Mouse (Mus musculus): Measurements from ENCODE around the gene 4930503B20Rik. TPM values are rescaled to one million over a fixed set of nuclear protein-coding genes. Genes with fewer than 3 reads are reported as not detected.

The 4930503B20Rik gene
- polyA plus RNA-seq, 1 experiment from 2014 or later: not detected

DNA sequence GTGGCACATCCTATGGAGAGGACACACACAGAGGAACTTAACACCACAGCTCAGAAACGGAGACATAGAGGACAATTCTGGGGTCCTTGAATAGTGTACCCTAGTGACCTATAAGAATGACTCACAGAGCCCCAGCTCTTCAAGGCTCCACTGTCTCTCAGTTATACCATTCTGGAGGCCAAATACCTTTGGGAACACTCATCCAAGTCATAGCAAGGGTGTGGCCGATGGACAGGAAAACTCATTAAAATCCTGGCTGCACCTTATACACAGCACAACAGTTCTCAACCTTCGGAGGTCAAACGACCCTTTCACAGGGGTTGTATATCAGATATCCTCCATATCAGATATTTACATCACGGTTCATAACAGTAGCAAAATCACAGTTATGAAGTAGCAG, 18.6 kb downstream of the 4930503B20Rik start:
- no peaks in the 10 kb centered on the region for H3K4me1 ChIP-seq (ENCODE audit: control insufficient read depth, insufficient read depth, low read length)
- no peak overlapping the region for H3K4me3 ChIP-seq (ENCODE audit: low read depth, low read length)
- no peak overlapping the region for H3K9ac ChIP-seq (ENCODE audit: low read length)
- WGBS: 89% methylated on average over 5 of the region's 5 CpGs
- H3K36me3 ChIP-seq (ENCODE audit: control insufficient read depth, insufficient read depth, low read length): no peaks in the 10 kb centered on the region
- no peaks in the 10 kb centered on the region for H3K9me3 ChIP-seq (ENCODE audit: control insufficient read depth, low read length)
- ATAC-seq (ENCODE audit: insufficient read depth, low FRiP score, low TSS enrichment) (no peak), DNase-seq (ENCODE audit: low spot score) (no peak)
- H3K27ac ChIP-seq (ENCODE audit: low read depth, low read length): no peak overlapping the region
- no peaks in the 10 kb centered on the region for H3K27me3 ChIP-seq (ENCODE audit: control insufficient read depth, insufficient read depth, low read length)
- H3K4me2 ChIP-seq (ENCODE audit: low read depth): no peak overlapping the region

DNA sequence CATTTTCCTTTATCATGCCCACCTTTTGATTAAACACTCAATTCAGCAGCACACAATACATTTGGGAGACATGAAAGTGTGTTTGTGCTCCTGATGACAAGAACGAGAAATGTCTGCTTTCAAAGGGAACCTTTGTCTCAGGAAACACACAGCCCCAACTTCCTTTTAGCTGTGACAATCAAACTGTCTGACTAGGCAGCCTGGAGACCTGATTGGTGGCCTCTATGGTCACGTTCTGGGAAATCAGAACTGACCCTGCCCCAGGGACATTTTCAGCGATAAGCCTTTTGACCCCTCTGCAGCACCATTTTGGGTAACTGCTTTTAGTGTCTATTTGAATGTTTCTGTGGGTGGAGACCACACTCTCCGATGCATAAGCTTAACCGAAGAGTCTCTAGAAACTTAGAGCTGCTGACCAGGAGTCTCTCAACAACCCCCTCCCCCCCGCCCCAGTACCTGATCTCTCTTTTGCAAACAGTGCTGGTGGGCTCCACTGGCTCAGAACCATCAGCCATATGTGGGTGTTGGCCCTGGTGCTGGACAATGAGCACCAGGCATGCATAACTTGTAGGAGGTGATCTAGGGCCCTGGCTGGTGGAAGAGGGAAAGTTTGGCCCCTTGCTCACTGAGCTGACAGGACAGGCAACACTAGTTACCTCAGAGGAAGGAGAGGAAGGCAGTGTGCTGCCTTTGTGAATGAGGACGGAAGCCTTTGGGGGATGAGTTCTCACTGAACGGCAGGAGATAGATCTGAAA, 22.7 kb downstream of the 4930503B20Rik start:
- WGBS: 82% methylated on average over 8 of the region's 8 CpGs
- H3K4me1 ChIP-seq (ENCODE audit: control insufficient read depth, insufficient read depth, low read length): no peaks in the 10 kb centered on the region
- H3K36me3 ChIP-seq (ENCODE audit: control insufficient read depth, insufficient read depth, low read length): no peaks in the 10 kb centered on the region
- H3K9me3 ChIP-seq (ENCODE audit: control insufficient read depth, low read length): no peaks in the 10 kb centered on the region
- H3K27me3 ChIP-seq (ENCODE audit: control insufficient read depth, insufficient read depth, low read length): no peaks in the 10 kb centered on the region
- ATAC-seq (ENCODE audit: insufficient read depth, low FRiP score, low TSS enrichment) (no peak), DNase-seq (ENCODE audit: low spot score) (no peak)
- no peak overlapping the region for H3K27ac ChIP-seq (ENCODE audit: low read depth, low read length)
- no peak overlapping the region for H3K9ac ChIP-seq (ENCODE audit: low read length)
- H3K4me2 ChIP-seq (ENCODE audit: low read depth): no peak overlapping the region
- H3K4me3 ChIP-seq (ENCODE audit: low read depth, low read length): no peak overlapping the region

DNA sequence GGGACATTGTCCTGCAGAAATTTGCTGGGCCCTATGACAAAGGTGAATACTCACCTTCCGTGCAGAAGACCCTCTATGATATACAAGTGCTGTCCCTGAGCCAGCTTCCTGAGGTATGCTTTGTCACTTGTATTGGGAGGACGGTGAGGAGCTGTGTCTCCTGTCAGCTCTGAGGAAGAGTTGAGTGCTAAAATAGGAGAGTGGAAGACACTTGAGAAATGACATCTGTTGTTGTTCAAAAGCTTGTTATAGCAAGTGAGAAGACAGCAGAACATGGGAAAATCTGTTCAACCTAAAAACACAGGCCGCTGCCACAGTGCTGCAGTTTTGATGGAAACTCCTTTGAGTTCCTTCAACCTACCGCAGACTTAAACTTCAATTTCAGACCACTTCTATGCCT, 25.4 kb downstream of the 4930503B20Rik start:
- ATAC-seq (ENCODE audit: insufficient read depth, low FRiP score, low TSS enrichment) (no peak), DNase-seq (ENCODE audit: low spot score) (no peak)
- Histone ChIP-seq H3K27me3 (ENCODE audit: control insufficient read depth, insufficient read depth, low read length) (no peaks in the 10 kb centered on the region), H3K27ac (ENCODE audit: low read depth, low read length) (no peak overlapping the region), H3K9me3 (ENCODE audit: control insufficient read depth, low read length) (no peaks in the 10 kb centered on the region), H3K4me3 (ENCODE audit: low read depth, low read length) (no peak overlapping the region), H3K4me1 (ENCODE audit: control insufficient read depth, insufficient read depth, low read length) (no peaks in the 10 kb centered on the region), H3K36me3 (ENCODE audit: control insufficient read depth, insufficient read depth, low read length) (no peaks in the 10 kb centered on the region), H3K9ac (ENCODE audit: low read length) (no peak overlapping the region), H3K4me2 (ENCODE audit: low read depth) (no peak overlapping the region)
- 93% methylated on average over 4 of the region's 4 CpGs for WGBS

DNA sequence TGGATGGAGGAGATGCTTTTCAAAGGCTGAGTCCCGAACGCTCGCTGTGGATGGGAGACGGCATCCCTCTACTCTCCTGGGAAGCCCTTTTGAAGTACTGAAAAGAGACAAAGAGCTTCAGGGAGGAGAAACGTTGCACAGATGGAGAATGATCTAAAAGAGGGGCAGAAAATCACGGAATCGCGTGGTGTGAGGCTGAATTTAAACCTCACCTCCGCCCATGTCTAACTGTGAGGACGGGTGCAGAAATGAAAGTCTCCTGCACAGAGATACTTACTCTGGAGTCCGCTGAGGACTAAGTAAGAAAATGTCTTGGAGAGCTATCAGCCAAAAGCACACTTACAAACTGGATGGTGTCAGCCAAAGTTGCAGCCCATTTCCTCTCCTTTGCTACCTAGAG, 29.2 kb downstream of the 4930503B20Rik start:
- Histone ChIP-seq H3K4me2 (ENCODE audit: low read depth) (no peak overlapping the region), H3K27ac (ENCODE audit: low read depth, low read length) (no peak overlapping the region), H3K9ac (ENCODE audit: low read length) (no peak overlapping the region), H3K9me3 (ENCODE audit: control insufficient read depth, low read length) (no peaks in the 10 kb centered on the region), H3K36me3 (ENCODE audit: control insufficient read depth, insufficient read depth, low read length) (no peaks in the 10 kb centered on the region), H3K4me3 (ENCODE audit: low read depth, low read length) (no peak overlapping the region), H3K27me3 (ENCODE audit: control insufficient read depth, insufficient read depth, low read length) (no peaks in the 10 kb centered on the region), H3K4me1 (ENCODE audit: control insufficient read depth, insufficient read depth, low read length) (no peaks in the 10 kb centered on the region)
- no peak for DNase-seq (ENCODE audit: low spot score)
- WGBS: 84% methylated on average over 11 of the region's 11 CpGs
- ATAC-seq (ENCODE audit: insufficient read depth, low FRiP score, low TSS enrichment): no peak

DNA sequence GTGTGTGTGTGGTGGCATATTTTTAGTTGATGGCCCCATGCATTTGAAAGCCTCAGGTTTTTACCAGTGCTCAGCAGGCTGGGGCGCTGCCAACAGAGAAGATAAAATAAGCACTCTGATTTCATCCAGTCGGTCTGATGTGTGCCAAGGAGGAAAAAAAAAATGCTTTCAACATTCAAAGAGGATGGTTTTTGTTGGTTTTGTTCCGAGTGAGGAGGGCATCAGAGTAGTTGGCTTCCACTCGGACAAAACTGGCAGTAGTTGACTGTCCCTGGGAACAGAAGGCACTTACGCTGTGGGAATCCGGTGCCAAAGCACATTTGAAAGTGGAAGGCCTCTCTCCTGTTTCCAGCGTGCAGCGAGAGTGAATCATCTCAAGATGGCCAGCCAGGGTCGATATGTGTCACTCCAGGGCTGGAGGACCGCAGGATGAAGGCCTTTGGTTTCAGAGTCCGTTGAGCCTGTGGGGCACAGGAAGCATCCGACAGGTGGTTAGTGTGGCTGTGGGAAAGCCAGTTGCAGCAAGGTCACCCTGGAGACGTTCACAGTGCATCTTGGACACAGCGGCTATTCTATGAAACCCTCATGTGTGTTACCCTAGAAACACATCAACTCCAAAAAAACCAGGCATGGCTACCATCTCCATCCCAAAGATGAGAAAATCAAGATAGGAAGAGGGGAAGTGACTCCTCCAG, 30.4 kb downstream of the 4930503B20Rik start:
- 90% methylated on average over 14 of the region's 14 CpGs for WGBS
- DNase-seq (ENCODE audit: low spot score): no peak
- H3K36me3 ChIP-seq (ENCODE audit: control insufficient read depth, insufficient read depth, low read length): no peaks in the 10 kb centered on the region
- H3K27ac ChIP-seq (ENCODE audit: low read depth, low read length): no peak overlapping the region
- H3K9ac ChIP-seq (ENCODE audit: low read length): no peak overlapping the region
- no peaks in the 10 kb centered on the region for H3K4me1 ChIP-seq (ENCODE audit: control insufficient read depth, insufficient read depth, low read length)
- no peak overlapping the region for H3K4me2 ChIP-seq (ENCODE audit: low read depth)
- H3K27me3 ChIP-seq (ENCODE audit: control insufficient read depth, insufficient read depth, low read length): no peaks in the 10 kb centered on the region
- no peak for ATAC-seq (ENCODE audit: insufficient read depth, low FRiP score, low TSS enrichment)
- no peaks in the 10 kb centered on the region for H3K9me3 ChIP-seq (ENCODE audit: control insufficient read depth, low read length)
- no peak overlapping the region for H3K4me3 ChIP-seq (ENCODE audit: low read depth, low read length)

DNA sequence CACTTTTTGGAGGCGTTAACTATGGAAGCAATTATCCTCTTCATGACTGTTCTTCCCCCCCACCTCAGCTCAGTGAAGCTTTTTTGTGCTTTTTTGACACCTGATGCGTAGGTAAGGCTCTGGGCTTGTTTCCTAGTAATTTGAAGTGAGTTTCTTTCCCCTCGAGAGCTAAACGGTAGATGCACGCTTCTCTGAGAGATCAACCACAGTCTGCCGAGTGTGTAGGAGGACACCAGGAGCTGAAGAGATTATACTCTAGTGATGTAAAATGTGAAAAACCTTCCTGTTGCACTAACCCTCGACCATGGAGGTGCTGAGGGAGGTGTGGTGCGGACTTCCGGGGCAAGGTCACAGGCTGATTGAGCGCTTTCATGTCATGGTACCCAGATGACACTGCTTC, 31.0 kb downstream of the 4930503B20Rik start:
- DNase-seq (ENCODE audit: low spot score) (no peak), ATAC-seq (ENCODE audit: insufficient read depth, low FRiP score, low TSS enrichment) (no peak)
- Histone ChIP-seq H3K4me1 (ENCODE audit: control insufficient read depth, insufficient read depth, low read length) (no peaks in the 10 kb centered on the region), H3K4me3 (ENCODE audit: low read depth, low read length) (no peak overlapping the region), H3K27ac (ENCODE audit: low read depth, low read length) (no peak overlapping the region), H3K27me3 (ENCODE audit: control insufficient read depth, insufficient read depth, low read length) (no peaks in the 10 kb centered on the region), H3K9me3 (ENCODE audit: control insufficient read depth, low read length) (no peaks in the 10 kb centered on the region), H3K36me3 (ENCODE audit: control insufficient read depth, insufficient read depth, low read length) (no peaks in the 10 kb centered on the region), H3K9ac (ENCODE audit: low read length) (no peak overlapping the region), H3K4me2 (ENCODE audit: low read depth) (no peak overlapping the region)
- 93% methylated on average over 10 of the region's 10 CpGs for WGBS

DNA sequence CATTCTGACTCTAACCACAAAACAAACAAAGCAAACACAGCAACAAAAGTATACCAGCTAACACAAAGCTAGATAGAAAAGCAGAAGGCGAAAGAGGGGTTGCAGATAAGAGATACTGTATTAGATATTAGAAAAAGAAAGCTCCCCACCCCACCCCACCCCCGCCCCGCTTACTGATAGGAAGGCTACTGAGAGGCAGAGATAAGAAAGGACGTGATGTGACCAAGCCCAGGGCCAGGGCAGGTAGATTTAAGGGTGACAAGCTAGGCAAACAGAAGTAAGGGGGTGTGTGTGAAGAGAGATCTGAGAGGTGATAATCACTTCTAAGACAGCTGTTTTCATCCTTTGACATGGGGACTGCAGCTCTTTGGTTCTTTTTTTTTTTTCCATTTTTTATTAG, 32.8 kb downstream of the 4930503B20Rik start:
- Histone ChIP-seq H3K4me3 (ENCODE audit: low read depth, low read length) (no peak overlapping the region), H3K4me2 (ENCODE audit: low read depth) (no peak overlapping the region), H3K9ac (ENCODE audit: low read length) (no peak overlapping the region), H3K4me1 (ENCODE audit: control insufficient read depth, insufficient read depth, low read length) (no peaks in the 10 kb centered on the region), H3K36me3 (ENCODE audit: control insufficient read depth, insufficient read depth, low read length) (no peaks in the 10 kb centered on the region), H3K9me3 (ENCODE audit: control insufficient read depth, low read length) (no peaks in the 10 kb centered on the region), H3K27ac (ENCODE audit: low read depth, low read length) (no peak overlapping the region), H3K27me3 (ENCODE audit: control insufficient read depth, insufficient read depth, low read length) (no peaks in the 10 kb centered on the region)
- ATAC-seq (ENCODE audit: insufficient read depth, low FRiP score, low TSS enrichment) (no peak), DNase-seq (ENCODE audit: low spot score) (no peak)
- WGBS: 82% methylated on average over 4 of the region's 4 CpGs

DNA sequence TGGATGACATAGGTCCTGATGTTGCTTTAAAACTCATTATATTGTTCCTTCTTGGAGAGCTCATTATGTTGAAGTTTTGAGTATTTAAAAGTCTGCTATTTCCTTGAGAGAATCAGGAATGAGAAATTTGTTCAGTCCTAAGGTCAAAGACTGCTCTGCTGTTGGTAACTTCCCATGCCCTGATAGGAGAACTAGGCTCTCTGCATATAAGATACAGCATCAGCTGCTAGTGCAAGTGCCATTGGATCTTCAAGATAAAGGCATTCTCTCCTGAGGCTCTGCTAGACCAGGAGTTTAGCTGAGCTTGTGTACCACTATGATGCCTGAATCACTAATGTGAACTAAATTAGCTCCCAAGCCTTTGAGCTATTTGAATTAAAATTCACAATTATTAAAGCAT, 33.2 kb downstream of the 4930503B20Rik start:
- no peak overlapping the region for H3K4me2 ChIP-seq (ENCODE audit: low read depth)
- no peak for ATAC-seq (ENCODE audit: insufficient read depth, low FRiP score, low TSS enrichment)
- H3K9ac ChIP-seq (ENCODE audit: low read length): no peak overlapping the region
- H3K27me3 ChIP-seq (ENCODE audit: control insufficient read depth, insufficient read depth, low read length): no peaks in the 10 kb centered on the region
- no peaks in the 10 kb centered on the region for H3K4me1 ChIP-seq (ENCODE audit: control insufficient read depth, insufficient read depth, low read length)
- no peaks in the 10 kb centered on the region for H3K9me3 ChIP-seq (ENCODE audit: control insufficient read depth, low read length)
- no peaks in the 10 kb centered on the region for H3K36me3 ChIP-seq (ENCODE audit: control insufficient read depth, insufficient read depth, low read length)
- no peak for DNase-seq (ENCODE audit: low spot score)
- H3K27ac ChIP-seq (ENCODE audit: low read depth, low read length): no peak overlapping the region
- no peak overlapping the region for H3K4me3 ChIP-seq (ENCODE audit: low read depth, low read length)
